Mouse (Mus musculus) gastrocnemius, postnatal 10 days (tissue): ENCODE measurements around the gene Acsbg1. TPM values are rescaled to one million over a fixed set of nuclear protein-coding genes. Genes with fewer than 3 reads are reported as not detected.
"Not testable (repeated sequence)": the region's sequence is repeated elsewhere in the genome, so short reads cannot be mapped to it uniquely, and the experiment has no call there.

Source experiments
- DNase-seq: peaks from one replicate; pipeline ENCODE4 v3.0.0; 2021; ENCODE audit warnings: mixed read lengths
- total RNA-seq, 2 experiments: library from RNA; stranded (reverse); gene quantifications; 2 replicates each; pipeline ENCODE4 v1.2.3; 2021

Gene Acsbg1
- total RNA-seq, 2 experiments from 2014 or later = 0.93 to 0.96 TPM

DNA sequence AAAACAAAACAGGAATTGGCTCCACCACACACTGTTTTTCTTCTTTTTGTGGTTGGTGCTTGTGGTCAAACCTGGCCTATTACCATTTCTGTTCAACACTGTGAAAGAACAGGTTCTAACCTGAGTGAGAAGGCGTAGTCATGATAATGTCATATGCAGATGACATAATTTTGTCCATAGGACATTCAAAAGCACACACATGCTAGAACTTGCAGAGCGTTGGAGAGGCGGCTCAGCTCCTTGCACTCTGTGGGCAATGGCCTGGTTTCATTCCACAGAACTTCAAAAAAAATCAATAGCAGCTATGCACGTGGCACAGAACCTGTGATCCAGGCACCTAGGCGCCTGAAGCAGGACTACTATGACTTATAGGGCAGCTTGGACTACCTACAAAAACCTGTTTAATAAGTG, 48.9 kb downstream of the Acsbg1 start:
- no peak for DNase-seq

DNA sequence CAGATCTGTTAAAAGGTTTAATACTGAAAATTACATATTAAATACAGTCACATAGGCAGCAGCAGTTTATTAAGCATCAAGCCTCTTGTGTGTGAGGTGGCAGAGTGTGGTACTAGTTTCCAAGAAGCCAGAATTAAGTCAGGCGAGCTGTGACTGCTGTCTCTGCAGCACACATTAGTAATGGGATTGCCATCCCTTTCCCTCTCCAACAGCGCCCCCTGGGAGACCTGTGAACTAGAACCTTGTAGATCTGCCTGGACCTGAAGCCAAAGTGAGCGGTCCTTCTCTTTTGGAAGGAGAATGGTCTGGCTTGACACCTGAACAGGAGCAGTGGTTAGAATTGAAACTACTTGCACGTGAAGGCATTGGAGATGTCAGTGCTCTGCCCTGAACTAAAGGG, 56.8 kb downstream of the Acsbg1 start:
- DNase-seq = peak; percentile 69

DNA sequence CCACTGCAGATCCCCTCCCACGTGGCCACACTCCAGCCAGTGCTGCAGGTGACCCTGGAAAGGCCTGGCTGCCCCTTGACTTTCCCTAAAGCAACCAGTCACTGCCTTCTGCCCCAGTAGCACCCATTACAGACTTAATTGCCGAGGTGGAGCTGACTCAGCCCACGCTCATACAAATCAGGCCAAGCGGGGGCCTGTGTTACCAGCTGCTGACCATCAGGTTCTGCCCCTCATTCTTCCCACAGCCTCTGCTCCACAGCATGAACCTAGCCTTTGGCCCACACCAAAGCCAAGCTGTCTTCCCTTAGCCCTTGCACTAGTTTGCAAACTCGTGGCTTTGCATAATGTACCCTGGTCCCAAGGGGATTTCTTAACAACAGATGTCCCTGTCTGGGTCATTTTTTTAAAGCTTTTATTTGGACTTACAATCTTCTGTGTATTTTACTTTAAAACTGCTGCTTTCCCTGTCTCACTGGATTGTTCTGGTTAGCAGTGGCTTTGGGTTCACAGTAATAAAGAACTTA, 57.5 kb downstream of the Acsbg1 start:
- DNase-seq = no peak

DNA sequence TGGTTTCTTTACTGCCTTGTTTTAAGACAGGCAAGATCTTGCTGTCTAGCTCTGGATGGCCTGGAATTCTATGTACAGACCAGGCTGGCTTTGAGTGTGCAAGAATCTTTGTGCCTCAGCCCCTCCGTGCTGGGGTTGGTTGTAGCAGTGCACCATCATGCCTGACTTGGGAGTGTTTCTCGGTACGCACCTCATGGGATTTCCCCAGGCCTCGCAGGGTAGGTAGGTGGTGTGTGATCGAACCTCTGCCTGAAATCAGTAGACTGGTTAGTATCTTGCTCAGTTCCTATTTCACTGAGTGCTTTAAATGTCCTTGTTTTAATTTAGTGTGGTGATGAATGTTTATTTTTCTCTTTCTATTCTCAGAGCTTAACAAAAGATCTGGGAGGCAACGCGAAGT, 58.8 kb downstream of the Acsbg1 start:
- DNase-seq = no peak

DNA sequence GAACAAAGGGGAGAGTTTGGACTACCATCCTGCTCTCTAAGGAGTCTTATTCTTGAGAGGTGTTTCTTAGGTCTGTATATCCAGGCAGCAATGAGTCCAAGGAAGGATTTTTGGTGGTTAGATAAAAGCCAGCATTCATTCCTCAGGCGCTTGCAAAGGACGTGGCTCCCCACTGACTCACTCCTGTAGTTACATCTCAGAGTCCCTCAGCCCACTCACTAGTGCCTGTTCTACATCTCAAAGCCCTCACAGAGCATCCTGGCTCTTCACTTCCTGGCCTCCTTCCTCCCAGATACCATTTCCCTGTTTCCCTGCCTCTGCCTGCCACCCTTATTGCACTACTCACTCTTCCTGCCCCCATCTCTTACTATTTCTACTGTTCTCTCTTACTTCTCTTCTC, 59.3 kb downstream of the Acsbg1 start:
- DNase-seq = no peak

GRCm38 (mm10) chr9:54596752-54597465, 64.8 kb downstream of the Acsbg1 start:
- no peak for DNase-seq

GRCm38 (mm10) chr9:54593652-54594051, 68.0 kb downstream of the Acsbg1 start:
- not testable (repeated sequence) for DNase-seq

DNA sequence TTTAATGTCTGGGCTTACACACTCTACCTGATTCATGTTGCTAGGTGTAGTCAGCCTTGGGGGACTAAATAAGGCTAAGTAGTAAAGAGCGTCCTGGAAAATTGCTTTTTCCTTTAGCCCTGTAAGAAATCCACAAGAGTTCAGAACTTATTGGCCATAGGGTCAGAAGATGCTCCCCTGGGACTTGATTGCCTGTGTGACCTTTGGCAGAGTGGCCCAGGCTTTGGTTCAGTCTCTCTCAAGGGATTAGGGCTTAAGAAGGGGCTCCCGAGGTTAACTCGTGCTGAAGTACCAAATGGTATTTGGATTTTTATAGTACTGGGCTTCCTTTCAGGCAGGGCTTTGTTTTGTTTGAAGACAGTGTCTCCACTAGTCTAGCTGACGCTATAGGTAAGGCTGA, 73.8 kb downstream of the Acsbg1 start:
- no peak for DNase-seq

DNA sequence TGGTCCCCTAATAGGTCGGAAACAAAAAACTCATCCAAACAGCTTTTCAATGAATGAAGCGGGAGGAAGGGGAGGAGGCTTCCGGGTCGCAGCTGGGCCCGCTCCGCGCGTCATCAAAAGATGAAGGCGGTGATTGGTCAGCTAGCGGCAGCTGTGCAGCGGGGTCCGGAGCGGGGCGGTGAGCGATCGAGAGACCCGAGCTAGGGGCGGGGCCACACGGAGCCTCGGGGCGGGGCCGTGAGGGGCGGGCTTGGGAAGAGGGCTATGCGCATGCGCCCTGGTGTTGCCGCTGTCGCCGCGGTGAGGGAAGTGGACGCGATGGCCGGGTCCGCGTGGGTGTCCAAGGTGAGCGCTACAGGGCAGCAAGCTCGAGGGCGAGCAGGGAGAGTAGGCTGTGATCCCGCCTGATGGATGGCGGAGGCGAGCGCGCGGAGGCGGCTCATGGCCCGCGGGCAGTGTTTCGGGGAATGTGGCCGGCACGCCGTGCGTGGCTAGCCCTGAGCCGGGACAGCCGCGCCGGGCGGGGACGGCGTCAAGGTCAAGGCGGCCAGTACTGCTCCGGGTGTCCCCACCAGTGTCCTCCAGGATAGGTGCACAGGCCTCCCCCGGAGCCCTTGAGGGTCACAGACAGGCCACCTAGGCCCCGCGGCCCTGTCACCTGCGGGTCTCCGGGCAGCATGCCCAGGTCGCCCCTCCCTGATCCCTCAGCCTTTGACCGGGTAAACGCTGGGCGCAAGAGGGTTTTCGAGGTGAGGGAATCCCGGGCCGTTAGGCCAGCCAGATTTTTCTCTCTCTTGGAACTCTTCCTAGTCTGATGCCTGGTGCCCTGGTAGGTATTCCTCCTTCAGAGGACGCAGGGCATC, 75.2 kb downstream of the Acsbg1 start, which contains the start of gene Idh3a:
TSS of gene Idh3a (plus strand) at position 136 of the 863 bp plus-strand sequence.
- peak; percentile 99 for DNase-seq

DNA sequence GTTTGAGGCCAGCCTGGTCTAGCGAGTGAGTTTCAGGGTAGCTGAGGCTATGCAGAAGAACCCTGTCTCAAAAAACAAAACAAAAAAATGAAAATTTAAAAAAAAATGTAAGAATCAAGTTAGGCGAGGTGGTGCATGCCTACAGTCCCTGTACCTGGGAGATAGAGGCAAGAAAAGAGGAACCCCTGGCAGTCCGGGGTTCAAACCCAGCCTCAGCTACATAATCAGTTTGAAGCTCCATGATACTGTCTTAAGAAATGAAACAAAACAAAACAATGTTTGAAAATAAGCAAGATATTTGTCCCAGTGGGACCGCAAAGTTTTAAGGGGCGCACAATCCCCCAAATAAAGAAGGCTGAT, 75.9 kb downstream of the Acsbg1 start:
- no peak for DNase-seq

GRCm38 (mm10) chr9:54584127-54584526, 77.5 kb downstream of the Acsbg1 start:
- not testable (repeated sequence) for DNase-seq

DNA sequence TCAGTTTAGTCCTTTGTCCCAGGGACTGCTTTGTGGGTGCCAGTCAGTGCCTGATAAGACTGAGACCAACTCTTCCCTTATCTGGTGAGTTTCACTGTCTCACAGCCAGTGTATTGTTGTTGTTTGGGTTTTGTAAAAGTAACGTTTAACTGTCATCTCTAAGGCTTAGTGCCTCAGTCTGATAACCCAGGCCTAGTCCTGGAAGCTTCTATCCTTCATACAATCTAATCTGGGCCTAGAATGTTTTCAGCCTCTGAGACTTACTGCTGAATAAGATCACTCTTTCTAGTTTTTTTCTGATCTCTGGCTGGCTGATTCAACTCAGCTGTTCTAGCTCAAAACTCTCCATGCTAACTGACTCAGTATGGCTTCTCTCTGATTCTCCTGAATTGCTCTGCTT, 78.0 kb downstream of the Acsbg1 start:
- no peak for DNase-seq

DNA sequence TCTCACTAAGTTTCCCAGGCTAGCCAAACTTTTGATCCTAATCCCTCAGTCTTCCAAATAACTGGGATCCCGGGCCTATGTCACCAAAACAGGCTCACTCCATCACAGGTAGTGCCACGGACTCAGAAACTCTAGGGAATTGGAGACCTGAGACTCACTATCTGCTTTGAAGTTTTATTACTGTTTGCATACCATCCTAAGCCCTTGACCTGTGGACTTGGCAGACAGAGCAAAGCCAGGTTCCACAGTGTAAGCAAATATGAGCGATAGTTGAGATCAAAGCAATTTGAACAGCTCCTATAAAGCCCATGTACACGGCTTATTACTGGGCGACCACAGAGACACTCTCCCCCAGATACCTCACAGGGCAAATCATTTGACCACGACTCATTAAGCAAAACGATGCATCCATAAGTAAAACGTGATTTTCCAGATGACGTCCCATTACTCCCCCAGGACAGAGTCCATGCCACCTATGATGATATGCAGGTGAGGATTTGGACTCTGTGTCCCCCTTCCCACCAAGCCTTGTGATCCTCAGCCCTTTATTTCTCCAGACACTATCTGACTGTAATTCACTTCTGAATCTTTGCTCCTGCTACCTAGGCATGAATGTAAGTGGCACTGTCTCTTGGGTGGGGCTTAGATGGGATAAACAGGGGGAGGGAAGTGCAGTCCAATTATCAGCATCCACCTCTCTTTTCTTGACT, 90.4 kb downstream of the Acsbg1 start:
- no peak for DNase-seq

DNA sequence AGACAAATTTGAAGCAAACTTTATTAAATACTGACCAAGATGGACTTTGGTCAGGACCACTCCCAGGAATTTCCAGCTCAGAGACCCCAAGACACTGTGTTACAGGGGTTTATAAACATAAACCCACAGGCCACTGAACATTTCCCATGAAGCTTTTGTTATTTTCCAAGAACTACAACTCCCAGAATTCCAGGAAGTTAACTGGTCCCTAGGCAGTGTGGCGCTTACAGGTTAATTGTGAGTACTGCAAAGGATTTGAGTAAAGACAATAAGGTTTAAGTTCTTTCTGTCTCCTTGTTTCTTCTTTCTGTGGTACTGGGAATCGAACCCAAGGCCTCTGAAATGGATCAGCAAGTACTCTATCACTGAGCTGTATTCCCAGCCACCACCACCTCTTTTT, 92.9 kb downstream of the Acsbg1 start:
- DNase-seq = no peak

DNA sequence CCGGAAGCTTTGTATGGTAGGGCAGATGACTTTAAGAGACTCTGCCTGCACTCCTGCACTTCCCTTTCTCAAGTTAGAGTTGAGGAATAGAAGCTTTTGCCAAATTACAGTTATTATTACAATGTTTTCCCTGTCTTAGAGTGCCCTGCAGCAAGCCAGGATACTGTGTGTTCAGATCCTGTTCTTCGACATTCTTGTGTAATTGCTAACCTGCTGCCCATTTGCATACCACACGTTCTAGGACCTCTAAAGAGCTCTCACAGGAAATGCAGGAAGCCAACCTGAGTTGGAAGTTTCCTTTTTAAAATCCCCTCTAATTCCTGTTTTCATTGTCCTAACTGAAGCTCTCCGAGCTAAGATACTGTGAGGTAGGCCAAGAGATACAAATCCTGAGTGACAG, 94.7 kb downstream of the Acsbg1 start:
- no peak for DNase-seq

- no peak for DNase-seq
These were observed 100.7 kb downstream of the Acsbg1 start for GRCm38 (mm10) chr9:54560831-54561601.

GRCm38 (mm10) chr9:54559771-54560471, 101.7 kb downstream of the Acsbg1 start, which contains the start of gene Cib2:
TSS of gene Cib2 (minus strand) at chr9:54560218.
- DNase-seq = peak; percentile 74

- DNase-seq = peak; percentile 22
These were observed 102.9 kb downstream of the Acsbg1 start for GRCm38 (mm10) chr9:54558731-54559130.

DNA sequence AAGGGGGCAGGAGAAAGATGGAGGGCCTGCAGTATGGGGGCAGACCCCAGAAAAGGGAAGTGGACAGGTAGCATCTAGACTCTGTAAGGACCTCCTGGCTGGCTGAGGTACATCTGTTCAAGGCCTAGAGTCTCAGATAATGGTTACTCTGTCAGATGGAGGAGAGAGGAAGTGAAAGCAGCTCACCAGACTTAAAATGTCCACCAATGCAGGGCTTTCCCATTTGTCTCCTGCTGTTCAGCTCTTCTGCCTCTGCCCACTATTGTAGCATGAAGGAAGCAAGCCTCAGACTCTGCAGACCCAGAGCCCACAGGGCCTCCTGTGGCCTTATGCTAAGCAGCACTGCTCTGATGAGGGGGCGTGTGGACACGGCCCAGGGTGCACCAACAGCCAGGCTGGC, 106.6 kb downstream of the Acsbg1 start:
- DNase-seq = no peak
